Mouse (Mus musculus): ENCODE results near the gene Plxnb1. TPM values are rescaled to one million over a fixed set of nuclear protein-coding genes. Genes with fewer than 3 reads are reported as not detected.

The Plxnb1 gene
- total RNA-seq, 2 experiments from 2014 or later: 46.9 to 69.6 TPM

DNA sequence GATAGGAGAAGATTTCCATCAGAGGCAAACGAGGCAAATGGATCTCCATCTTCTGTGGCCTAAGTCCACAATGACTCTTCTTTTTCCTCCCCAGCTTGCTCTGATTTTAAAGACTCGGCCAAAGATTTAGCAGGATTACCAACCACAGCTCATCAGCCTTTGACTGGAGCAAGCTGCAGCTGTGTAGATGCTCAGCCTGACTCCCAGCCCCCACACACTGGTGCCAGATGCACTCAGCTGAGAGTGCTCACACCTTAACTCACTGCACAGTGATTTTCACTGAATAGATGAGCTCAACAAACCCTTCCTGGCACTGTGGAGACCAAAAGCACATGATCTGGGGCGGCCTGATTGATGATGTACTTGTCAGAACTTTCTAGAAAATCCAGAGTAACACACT lies 66.8 kb downstream of the Plxnb1 start, which contains the start of gene Fbxw21:
Gene Fbxw21 (minus strand): TSS at position 101 of the 400 bp plus-strand sequence.
- no peak for DNase-seq

DNA sequence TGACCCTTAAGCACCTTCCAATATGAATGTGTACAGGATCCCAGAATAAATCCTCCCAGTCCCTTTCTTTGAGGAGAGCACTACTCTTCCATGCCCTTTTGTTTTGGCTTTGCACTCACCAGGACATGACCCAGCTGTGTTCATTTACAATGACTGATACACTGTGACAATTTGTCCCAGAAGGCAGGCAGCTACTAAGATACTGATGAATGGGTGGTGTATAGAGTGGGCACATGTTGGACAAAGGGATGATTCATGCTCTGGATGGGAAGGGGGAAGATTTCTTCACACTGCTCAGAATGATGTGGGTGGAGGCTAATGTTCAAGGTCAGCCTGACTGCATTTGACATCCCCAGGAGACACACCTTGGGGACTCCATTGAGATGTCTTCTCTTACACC lies 72.1 kb downstream of the Plxnb1 start:
- no peak for DNase-seq

Other genes starting within 250 kb of the Plxnb1 start
- 10 to 100 TPM in 1 of 2 experiments, 1 to 10 TPM in 1; 9.8 to 13.8 TPM for gene Slc26a6, start 242.1 kb upstream of the Plxnb1 start, total RNA-seq (2021)
- gene Tmem89, start 180.8 kb upstream of the Plxnb1 start, total RNA-seq (2021): not detected
- 1,000 to 10,000 TPM; 1,423 to 1,562 TPM for gene Uqcrc1, start 158.8 kb upstream of the Plxnb1 start, total RNA-seq (2021)
- gene Col7a1, start 141.8 kb upstream of the Plxnb1 start, total RNA-seq (2021): 1 to 10 TPM; 3.7 TPM
- gene Ucn2, start 109.4 kb upstream of the Plxnb1 start, total RNA-seq (2021): under 1 TPM; 0.33 to 0.39 TPM
- gene Pfkfb4, start 103.6 kb upstream of the Plxnb1 start, total RNA-seq (2021): 1 to 10 TPM; 3.2 to 8.1 TPM
- 100 to 1,000 TPM; 107 to 113 TPM for gene Shisa5, start 56.8 kb upstream of the Plxnb1 start, total RNA-seq (2021)
- gene Trex1, start 35.7 kb upstream of the Plxnb1 start, total RNA-seq (2021): 10 to 100 TPM; 14.0 to 15.9 TPM
- 10 to 100 TPM; 13.8 to 14.2 TPM for gene Atrip, start 21.3 kb upstream of the Plxnb1 start, total RNA-seq (2021)
- gene Ccdc51, start 12.9 kb upstream of the Plxnb1 start, total RNA-seq (2021): 10 to 100 TPM; 15.7 to 19.4 TPM
- gene Tma7, start 12.8 kb upstream of the Plxnb1 start, total RNA-seq (2021): 100 to 1,000 TPM; 336 to 351 TPM
- gene Fbxw21, start 66.7 kb downstream of the Plxnb1 start, total RNA-seq (2021): not detected
- gene Fbxw13, start 100.6 kb downstream of the Plxnb1 start, total RNA-seq (2021): not detected
- gene Fbxw20, start 139.4 kb downstream of the Plxnb1 start, total RNA-seq (2021): not detected
- gene Fbxw14, start 192.3 kb downstream of the Plxnb1 start, total RNA-seq (2021): not detected
- not detected for gene Fbxw28, start 244.3 kb downstream of the Plxnb1 start, total RNA-seq (2021)

Data from adrenal gland, postnatal 10 days (tissue).